Mouse (Mus musculus): ENCODE measurements around the gene Exoc4.

DNA sequence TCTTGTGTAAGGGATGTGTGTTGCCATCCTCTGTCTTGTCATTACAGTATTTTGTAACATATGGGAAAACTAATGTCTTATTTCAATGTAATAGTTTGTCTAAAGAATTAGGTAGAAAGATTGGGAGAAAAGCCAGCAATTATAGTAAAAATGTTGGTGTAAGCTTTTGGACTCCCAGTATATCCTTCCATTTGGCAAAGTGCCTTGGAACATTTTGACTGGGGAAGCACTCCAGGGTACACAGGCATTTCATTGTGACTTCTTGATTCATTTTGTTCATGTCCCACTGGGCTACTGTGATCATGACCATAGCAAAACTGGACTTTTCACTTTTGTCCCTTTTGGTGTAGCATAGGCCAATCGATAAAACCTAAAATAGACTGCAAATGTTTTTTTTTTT is 61.6 kb downstream of the Exoc4 start:
- TF ChIP-seq CTCF (IDR thresholded peaks at IDR 0.05; ENCODE audit: borderline replicate concordance, insufficient read depth, low read depth, low read length) (no peak), POLR2A (IDR thresholded peaks at IDR 0.05; ENCODE audit: borderline replicate concordance, insufficient read depth, low read length) (no peak)
